Mouse (Mus musculus) urinary bladder, adult 18-20 months (tissue): ENCODE measurements around the gene Mtr.

Source experiments
- DNase-seq, 2 experiments: peaks; one replicate each; pipeline ENCODE4 v3.0.0; 2022; ENCODE audit warnings: low spot score in 2 of 2, mixed read lengths in 2 of 2

Mtr gene

DNA sequence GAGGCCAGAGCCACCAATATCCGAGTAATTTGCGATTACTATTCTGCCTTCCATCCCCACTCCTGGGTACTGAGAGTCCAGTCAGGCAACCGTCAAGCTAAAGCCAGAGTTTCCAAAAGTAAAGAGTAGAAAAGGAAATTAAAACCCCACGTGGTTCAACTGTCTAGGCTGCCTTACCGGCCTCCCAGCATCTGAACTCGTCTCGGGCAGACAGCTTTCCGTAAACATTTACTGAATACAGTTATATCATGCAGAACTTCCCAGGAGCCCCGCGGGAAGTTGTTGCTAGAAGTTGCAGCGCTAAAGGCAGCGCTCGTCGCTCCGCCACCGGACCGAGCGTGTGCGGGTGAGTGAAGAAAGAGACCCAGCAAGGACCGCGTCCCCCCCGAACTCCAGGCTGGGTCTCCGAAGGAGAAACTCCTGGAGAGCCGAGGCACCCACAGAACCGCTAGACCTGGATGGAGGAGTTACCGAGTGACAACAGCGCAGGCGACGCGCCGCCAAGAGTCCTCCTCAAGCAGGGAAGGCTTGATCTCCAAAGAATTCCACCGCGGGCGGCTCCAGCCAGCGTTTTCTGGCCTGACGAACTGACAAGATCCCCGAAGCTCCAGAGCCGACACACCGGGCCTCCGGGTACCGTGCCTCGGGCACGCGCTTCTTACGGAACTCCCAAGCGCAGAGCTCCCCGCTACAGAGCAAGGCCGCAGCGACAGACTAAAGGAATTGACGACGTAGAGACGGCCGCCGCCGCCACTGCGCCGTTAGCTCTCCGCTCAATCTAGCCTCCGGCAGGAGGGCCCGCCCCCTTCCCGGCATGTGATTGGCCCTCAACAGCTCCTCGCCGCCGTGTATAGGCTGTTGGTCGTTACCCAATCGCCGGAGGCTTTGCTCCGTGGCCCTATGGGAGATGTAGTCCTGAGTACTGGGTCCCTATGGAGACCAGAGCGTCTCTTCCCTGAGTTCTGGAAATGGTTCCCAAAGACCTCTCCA is at the start of gene Mtr:
Mtr (minus strand) TSS at position 723 of the 990 bp plus-strand sequence.
- DNase-seq = peak; percentile 80 to 93

DNA sequence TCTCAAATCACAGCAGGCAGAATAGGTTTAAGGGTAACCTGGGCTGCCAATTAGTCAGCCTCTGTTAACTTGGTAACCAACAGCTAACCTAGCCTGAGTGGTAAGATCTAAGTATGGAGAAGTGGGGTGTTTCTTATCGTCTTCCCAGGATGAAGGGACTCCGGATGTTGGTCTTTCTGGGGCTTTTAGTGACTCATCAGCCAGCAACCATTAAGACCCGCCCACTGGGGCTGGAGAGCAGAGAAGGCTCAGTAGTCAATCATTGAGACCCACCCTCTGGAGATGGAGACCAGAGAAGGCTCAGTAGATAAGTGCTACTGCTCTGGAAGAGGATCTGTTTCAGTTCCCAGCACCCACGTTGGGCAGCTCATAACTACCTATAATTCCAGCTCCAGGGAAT is 49.4 kb upstream of the Mtr start:
- no peak for DNase-seq

DNA sequence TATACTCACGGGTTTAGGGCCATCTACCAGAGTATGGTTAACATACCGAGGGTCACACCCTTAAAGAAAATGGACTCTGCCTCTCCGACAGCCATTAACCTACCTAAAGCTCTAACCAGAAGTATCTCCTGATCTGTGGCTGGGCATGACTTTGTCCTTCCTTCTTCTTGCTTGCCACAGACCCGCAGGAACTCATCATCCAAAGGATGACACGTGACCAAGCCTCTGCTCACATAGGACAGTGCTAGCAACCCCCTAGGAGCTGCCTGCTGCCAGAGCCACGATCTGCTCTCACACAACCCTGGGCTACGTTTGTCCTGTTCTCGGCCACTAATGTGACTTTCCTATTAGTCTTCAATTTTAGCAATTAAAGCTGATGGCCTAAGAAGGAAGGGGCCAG is 47.6 kb upstream of the Mtr start:
- no peak for DNase-seq

- DNase-seq = no peak
Measured at GRCm38 (mm10) chr13:12304991-12305390, 47.1 kb upstream of the Mtr start.

GRCm38 (mm10) chr13:12297777-12298176 is 39.9 kb upstream of the Mtr start:
- no peak for DNase-seq

DNA sequence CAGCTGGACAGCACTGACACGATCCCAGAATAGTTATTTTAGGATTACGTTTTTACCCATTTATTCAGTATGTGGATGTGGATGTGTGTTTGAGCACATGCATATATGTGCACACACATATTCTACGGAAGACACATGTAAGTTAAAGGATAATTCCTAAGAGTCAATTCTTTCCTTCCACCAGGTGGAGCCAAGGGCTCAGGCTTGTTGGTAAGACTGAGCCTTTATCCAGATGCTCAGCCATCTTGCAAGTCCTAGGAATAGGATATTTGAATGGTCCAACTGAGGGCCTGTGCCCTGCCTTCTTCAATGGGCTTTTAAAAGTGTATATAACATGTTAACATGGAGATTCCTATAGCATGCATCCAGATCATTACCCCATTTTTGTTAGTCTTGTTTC is 38.8 kb upstream of the Mtr start:
- DNase-seq = no peak

DNA sequence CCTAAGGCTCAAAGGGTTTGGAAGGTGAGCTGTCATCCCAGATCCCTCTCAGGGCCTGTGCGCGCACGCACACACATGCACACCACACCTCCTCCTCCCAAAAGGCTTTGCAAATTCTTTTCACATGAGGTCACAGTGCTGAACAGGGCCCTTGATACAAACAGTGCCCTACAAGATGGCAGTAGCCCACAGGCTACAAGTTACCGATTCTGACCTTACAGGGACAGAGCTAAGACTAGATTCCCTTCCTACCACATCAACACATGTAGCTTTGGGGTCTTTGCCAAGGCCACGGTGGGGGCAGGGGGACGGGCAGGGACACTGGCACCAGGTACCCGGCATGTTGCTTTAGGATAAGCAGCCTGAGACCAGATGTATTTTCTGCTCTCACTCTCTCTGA is 35.9 kb upstream of the Mtr start:
- no peak for DNase-seq

GRCm38 (mm10) chr13:12290700-12291099 is 32.8 kb upstream of the Mtr start:
- no peak for DNase-seq

- DNase-seq = no peak
Measured at GRCm38 (mm10) chr13:12284528-12284927, 26.6 kb upstream of the Mtr start.

GRCm38 (mm10) chr13:12283826-12284225 is 25.9 kb upstream of the Mtr start:
- DNase-seq = no peak

- no peak for DNase-seq
Measured at GRCm38 (mm10) chr13:12274721-12275120, 16.8 kb upstream of the Mtr start.

DNA sequence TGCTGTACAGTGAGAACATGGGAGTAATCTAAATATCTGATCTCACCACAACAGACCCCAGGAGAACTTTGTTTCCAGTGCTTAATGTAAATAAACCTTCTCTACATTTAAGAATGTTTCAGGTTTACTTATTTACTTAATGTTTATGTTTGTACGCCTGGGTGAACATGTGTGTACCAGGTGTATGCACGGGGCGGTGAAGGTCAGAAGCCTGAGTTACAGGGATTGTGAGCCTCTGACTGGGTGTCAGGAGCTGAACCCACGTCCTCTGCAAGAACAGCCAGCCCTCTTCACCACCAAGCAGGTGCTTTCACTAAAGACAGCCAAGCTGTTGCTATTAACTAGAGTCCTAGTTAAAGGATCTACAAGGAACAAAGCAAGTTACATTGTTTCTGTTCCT is 16.3 kb upstream of the Mtr start:
- DNase-seq = no peak

DNA sequence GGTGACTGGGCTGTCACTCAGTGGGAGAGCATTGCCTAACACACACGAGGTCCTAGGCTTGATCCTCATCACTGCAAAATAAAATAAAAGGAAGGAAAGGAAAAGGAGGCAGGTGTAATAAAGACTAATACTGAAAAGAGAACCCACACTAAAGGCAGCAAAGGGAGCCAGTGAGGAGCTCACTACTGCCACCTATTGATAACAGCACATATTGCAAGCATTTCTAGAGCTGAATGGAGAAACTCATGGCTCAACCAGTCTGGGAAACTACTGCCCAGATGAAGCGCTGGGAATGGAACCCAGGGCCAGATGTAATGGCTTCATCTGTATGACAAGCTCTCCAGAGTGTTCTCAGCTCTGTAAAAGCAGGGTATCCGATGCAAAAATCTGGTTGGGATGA is 15.0 kb upstream of the Mtr start:
- no peak for DNase-seq

- DNase-seq = no peak
Measured at GRCm38 (mm10) chr13:12267971-12268370, 10.1 kb upstream of the Mtr start.

DNA sequence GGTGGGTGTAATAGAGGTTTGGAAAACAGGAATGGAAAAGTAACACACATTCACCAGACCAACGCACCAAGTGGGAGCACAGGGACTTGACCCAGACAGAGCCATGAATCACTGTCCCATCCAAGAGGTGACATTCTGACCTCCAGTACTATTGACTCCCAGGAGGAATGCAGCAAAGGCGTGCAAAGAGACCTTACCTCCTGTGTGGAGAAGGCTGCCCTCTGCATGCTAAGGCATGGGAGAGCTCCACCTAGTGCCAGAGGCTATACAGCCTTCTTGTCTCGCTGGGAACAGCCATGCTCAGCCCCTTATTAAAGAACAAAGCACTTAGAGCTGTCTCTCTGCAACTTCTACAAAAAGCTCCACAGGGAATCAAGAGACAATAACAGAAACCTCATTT is 9.2 kb upstream of the Mtr start:
- no peak for DNase-seq

DNA sequence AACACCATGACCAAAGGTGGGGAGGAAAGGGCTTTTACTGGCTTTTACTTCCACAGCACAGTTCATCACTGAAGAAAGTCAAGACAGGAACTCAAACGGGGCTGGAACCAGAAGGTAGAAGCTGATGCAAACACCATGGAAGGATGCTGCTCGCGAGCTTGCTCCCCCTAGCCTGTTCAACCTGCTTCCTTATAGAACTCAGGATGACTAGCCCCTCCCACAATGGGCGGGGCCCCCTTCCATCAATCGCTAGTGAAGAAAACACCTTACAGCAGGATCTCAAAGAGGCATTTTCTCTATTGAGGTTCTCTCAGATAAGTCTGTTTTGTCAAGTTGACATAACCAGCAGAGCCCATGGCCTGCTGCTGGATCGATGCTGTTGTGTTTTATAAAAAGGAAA is 6.1 kb upstream of the Mtr start:
- no peak for DNase-seq

- no peak for DNase-seq
Measured at GRCm38 (mm10) chr13:12261505-12261904, 3.6 kb upstream of the Mtr start.

GRCm38 (mm10) chr13:12256871-12257390 is 982 bp downstream of the Mtr start:
- no peak for DNase-seq

GRCm38 (mm10) chr13:12255911-12256705 is 1.8 kb downstream of the Mtr start:
- DNase-seq = no peak

DNA sequence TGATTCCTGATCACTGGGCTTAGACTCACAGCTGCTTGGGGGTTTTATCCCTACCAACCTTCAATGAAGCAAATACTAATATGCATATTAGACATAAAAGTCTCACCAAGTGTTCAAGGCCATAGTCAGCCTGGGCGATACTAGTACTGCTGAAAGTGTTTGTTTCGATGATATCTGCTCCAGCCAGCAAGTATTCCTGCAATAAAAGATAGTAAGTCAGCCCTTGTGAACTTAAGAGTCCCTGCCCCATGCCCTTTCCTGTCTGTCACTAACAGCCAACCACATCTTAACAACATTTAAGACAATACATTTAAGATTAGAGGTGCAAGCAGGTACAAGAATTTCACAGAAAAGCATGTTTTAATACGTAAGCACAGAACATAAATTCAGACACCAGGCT is 7.4 kb downstream of the Mtr start:
- DNase-seq = no peak

DNA sequence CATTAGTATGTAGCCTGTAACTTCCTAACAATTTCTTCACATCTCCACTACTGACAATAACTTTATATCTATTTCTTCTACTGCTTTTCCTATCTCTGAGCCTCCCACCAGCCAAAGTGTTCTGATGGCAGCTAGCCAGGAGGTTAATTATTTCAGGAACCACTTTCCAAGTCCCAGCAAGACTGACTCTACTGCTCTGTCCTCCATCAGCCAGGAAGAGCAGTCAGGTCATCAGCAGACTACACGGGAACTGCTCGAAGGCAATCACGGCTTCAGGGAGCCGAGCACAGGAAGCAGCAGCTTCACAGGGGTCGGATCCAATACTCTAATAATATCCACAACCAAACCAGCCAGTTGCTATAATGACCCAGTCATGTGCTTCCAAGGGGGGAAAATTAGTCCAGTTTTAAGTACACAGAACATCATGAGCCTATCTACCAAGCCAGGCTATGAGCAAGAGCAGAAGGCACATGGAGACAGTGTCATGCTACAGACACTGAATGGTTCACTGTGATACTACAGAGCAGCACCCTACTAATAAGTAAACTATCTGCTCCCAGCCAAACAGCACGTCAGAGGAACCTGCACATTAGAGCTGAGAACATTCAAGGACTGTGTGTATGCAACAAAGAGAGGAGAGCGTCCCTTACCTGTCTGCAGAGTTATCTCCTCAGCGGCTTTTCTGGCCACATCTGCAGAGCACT is 8.6 kb downstream of the Mtr start:
- no peak for DNase-seq

DNA sequence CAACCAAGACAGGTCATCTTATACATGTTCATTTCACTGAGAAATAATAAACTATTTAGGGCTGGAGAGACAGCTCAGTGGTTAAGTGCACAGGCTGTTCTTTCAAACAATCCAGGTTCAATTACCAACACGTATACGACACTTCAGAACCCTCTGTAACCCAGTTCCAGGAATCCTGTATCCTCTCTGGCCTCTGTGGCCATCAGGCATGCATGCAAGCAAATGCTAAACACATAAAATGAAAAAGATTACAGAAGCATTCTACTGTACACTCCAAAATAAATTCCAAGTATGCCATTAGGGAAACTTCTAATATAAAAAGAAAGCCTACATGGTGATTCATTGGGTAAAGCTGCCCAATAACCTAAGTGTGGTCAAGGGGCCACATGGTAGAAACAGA is 12.0 kb downstream of the Mtr start:
- no peak for DNase-seq
